8 mouse cellular contexts compared by ENCODE assay signal in the genomic region with DNA sequence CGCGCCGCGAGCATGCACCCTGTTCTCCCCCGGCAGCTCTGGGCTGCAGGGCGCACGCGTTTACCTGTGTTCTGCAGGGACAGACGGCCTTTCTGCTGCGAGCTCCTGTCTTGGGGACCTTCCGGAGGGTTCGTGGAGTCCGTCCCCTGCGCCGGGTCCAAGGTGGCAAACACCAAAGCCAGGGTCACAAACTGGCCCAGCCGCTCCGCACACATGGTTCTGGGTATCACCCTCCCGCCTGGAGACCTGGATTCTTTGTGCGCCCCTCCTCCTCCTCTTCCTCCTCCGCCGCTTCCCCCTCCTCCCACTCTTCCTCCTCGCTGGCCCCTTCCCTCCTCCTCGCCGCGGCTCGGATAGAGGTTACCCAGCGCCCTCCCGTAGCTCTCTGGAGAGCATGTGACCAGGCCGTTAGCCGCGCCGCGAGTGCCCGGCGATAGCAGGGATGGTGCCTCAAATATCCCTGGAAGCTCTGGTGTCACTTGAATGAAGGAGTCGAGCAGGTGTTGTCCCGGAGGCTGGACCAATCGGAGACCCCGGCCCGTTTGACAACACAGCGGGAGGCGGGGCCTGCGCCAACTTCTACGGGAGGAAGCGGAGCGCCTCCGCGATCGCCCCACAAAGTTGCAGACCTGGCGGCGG. TPM values are rescaled to one million over a fixed set of nuclear protein-coding genes. Genes with fewer than 3 reads are reported as not detected.
DNase-seq lines count a peak whose midpoint lies in the region; ATAC-seq and TF ChIP-seq lines count a peak whose summit lies in the region.

A gene (minus strand): TSS at position 427 of the 639 bp plus-strand sequence.

- CTCF ChIA-PET in Patski (lab: Charles Lee), result interaction anchor here (1.1 to 1.8 kb wide), 5 partner anchors 122 to 269 kb away, joined by 3 to 5 read pairs (median 4); no protein-coding TSS in a partner anchor

- H3K9me3 ChIP-seq in hindbrain, embryonic 15.5 days, result no peaks in the 10 kb centered on the region

- H3K4me3 ChIP-seq in gastrocnemius, adult 2 months, result peak within 1 kb of the TSS; percentile 89
- peak within 1 kb of the TSS; percentile 77 for H3K4me3 ChIP-seq in hindbrain, embryonic 15.5 days

- DNase-seq in Patski (ENCODE audit: low read depth, low spot score) (no peak), adipocyte (ENCODE audit: low spot score) (no peak)
- DNase-seq in brain, embryonic 18.5 days (ENCODE audit: low read depth, low spot score), result peak; percentile 52
- DNase-seq in gastrocnemius, adult 2 months, result peak; percentile 93
- DNase-seq in left cerebral cortex, adult 8-10 months (ENCODE audit: low spot score in 2 of 2), result peak; percentile 15 to 19
- peak; percentile 77 for DNase-seq in right cerebral cortex, postnatal 4 days

- no peak for TF ChIP-seq CTCF in Patski (IDR thresholded peaks at IDR 0.05)
- no peak for TF ChIP-seq CTCF in gastrocnemius, adult 2 months (IDR thresholded peaks at IDR 0.05)

- in situ Hi-C loops in Patski (cut with MboI; ENCODE audit: low pct_unique_long_range_greater_than_20kb), result loop anchor here (5.0 kb wide), 4 partner anchors 112 to 248 kb away; no protein-coding TSS in a partner anchor

- no peaks in the 10 kb centered on the region for H3K36me3 ChIP-seq in hindbrain, embryonic 15.5 days

- WGBS in hindbrain, embryonic 15.5 days, result under 1% methylated on average over 48 of the region's 51 CpGs

- ATAC-seq in Patski, result peak; percentile 49
- peak; percentile 86 for ATAC-seq in hindbrain, embryonic 15.5 days (ENCODE audit: low FRiP score, low read depth)
- peak; percentile 12; the same call in 1 of the 2 replicates for ATAC-seq in megakaryocyte progenitor cell, adult 5-6 weeks (replicated peaks; ENCODE audit: poor library complexity)

- peak within 1 kb of the TSS; percentile 92 for H3K4me2 ChIP-seq in hindbrain, embryonic 15.5 days

- peak within 1 kb of the TSS; percentile 49 for H3K9ac ChIP-seq in hindbrain, embryonic 15.5 days

- POLR2A ChIA-PET in Patski (lab: Charles Lee), result interaction anchor here (0.6 to 3.1 kb wide), 8 partner anchors 12 to 245 kb away, joined by 3 to 18 read pairs (median 4); no protein-coding TSS in a partner anchor

- H3K27me3 ChIP-seq in Patski, result no peaks in the 10 kb centered on the region
- H3K27me3 ChIP-seq in hindbrain, embryonic 15.5 days, result peaks cover 35% of the 10 kb centered on the region

- H3K27ac ChIP-seq in gastrocnemius, adult 2 months, result peak within 1 kb of the TSS; percentile 93
- no peak within 1 kb of the TSS for H3K27ac ChIP-seq in hindbrain, embryonic 15.5 days (replicated peaks)

- H3K4me1 ChIP-seq in hindbrain, embryonic 15.5 days (replicated peaks), result peaks cover 29% of the 10 kb centered on the region

- intact Hi-C loops in gastrocnemius, adult 2 months (cut with DNase I), result loop anchor here (5.0 to 10.0 kb wide), 3 partner anchors 125 to 238 kb away; no protein-coding TSS in a partner anchor

RNA-seq across cellular contexts. Expression of the gene that starts here (rescaled TPM):
- 58.4 TPM for polyA plus RNA-seq in Patski (2021)
- 10 to 100 TPM in 1 of 2 experiments, 1 to 10 TPM in 1; 2.8 to 14.1 TPM for total RNA-seq in gastrocnemius, adult 2 months (2021)
- polyA plus RNA-seq in hindbrain, embryonic 15.5 days (2015; fragmentation: Nextera tagmentation; extraction: Ambion mirVana), result 1.2 and 1.3 TPM in 2 replicates
- 1 to 10 TPM in 3 of 4 experiments, under 1 TPM in 1; 0.59 to 1.5 (median 1.4) TPM for total RNA-seq in left cerebral cortex, adult 8-10 months (2022)
- total RNA-seq in megakaryocyte progenitor cell, adult 5-6 weeks (2015), result 0.17 and 0.22 TPM in 2 replicates
- 0.37 and 1.3 TPM in 2 replicates for total RNA-seq in megakaryocyte progenitor cell, adult 5-6 weeks (2017)

Comparison
In these comparisons a context has a peak if more than half of its experiments do, and no peak if none do; other contexts are left out.
1. RNA of the gene that starts here (polyA plus RNA-seq): 58.4 TPM in Patski (single experiment); 1.2 to 1.3 TPM in hindbrain, embryonic 15.5 days; every median in the first group is over 10 times any median in the second.
2. ATAC-seq: peak in every context shown above with its lines; median percentile 86 in hindbrain, embryonic 15.5 days; 49 in Patski; 12 in megakaryocyte progenitor cell, adult 5-6 weeks.
3. DNase-seq: peak in brain, embryonic 18.5 days (single experiment), gastrocnemius, adult 2 months (single experiment), left cerebral cortex, adult 8-10 months (2 of 2) and right cerebral cortex, postnatal 4 days (single experiment); none in Patski (single experiment) and adipocyte (single experiment).